Mouse (Mus musculus) erythroblast, embryonic 14.5 days (primary cell): ENCODE data around the gene Wrnip1.

ENCODE experiments used
- GATA1 ChIP-seq: IDR thresholded peaks from 2 replicates; pipeline ENCODE4 v1.6.1; 2012; ENCODE audit warnings: low read length, inconsistent platforms, mixed read lengths
- TAL1 ChIP-seq: IDR thresholded peaks from 3 replicates; pipeline ENCODE4 v1.6.1; 2012; ENCODE audit warnings: low read length, inconsistent platforms, mixed read lengths

DNA sequence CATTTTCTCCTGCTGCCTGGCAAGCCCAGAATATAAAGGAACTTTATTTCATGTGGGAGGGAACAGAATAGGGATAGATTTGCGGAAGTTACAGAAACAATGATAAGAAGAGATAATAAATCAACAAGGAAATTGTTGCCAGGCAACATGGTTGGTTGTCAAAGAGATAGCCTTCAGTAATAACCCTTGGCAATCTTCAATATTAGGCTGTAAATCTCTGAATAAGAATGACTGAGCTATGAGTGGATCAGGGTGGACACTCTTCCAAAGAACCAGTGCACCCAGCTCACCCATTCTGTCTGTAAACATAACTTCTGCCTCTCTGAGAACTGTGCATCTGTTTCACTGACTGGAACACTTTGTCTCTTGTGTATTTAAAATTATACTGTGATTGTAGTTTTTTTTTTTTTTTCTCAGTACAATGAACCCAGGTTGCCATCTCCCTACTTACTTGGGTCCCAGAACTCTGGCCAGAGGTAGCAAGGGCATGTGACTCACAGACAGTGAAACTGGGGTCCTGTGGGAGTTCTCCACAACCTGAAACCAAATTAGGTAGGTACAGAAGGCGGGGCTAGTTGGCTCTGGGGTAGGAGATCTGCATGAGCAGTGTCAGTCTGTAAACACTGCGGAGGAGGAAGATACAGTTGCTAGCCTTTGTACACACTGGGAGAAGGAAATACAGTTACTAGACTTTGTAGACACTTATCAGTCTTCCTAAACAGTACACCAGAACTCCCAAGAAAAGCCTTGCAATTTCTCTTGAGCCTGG lies 29.9 kb downstream of the Wrnip1 start:
- TF ChIP-seq TAL1: no peak
- no peak for TF ChIP-seq GATA1
